Mouse (Mus musculus): Measurements from ENCODE around the gene Neurl1b. TPM values are rescaled to one million over a fixed set of nuclear protein-coding genes. Genes with fewer than 3 reads are reported as not detected.

Gene Neurl1b
- polyA plus RNA-seq, 1 experiment from 2014 or later: 2.5 TPM

DNA sequence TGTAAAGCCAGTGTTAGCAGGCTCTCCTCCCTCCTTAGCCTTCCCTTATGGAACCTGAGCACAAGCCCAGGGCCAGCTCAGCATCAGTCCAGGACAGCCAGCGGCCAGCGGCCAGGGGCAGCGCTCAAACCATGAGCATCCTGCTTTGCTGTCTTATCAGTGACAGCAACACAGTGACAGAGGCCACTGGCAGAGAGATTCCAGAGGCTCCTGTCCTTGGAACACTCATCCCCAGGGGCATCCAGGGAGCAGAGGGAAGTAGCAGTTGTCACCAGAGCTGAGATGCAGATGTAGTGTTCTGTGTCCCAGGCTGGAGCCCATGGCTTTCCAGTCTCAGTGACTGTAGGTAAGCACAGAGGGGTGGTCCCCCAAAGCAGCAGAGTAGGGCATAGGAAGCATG, 32.5 kb upstream of the Neurl1b start:
- WGBS: 63% methylated on average over 3 of the region's 3 CpGs
- Histone ChIP-seq H3K27ac (peak overlapping the region; percentile 89; the same call in 1 of the 2 replicates), H3K9ac (no peak overlapping the region), H3K4me2 (no peak overlapping the region), H3K36me3 (no peaks in the 10 kb centered on the region), H3K27me3 (replicated peaks) (no peaks in the 10 kb centered on the region), H3K9me3 (no peaks in the 10 kb centered on the region), H3K4me1 (peaks cover 51% of the 10 kb centered on the region), H3K4me3 (replicated peaks) (no peak overlapping the region)
- no peak for ATAC-seq (ENCODE audit: insufficient read depth, low FRiP score, low read depth)

DNA sequence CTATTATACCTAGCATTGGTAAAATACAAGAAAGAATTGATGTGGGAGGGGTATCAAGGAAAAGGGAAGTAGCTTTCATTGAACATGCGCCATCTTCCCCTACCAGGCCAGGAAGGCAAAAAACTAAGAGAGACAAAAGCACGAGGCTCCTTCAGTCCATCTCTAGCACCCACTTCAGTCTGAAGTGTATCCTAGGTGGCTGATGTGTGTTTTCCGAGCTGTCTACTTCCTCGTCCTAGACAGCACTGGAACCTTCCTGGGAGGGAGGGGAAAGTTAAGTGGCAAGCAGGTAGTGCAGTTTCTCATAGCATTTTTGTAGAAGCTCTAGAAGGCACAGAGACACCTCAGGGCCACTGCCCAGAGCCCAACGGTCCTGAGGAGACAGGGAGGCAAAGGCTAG, 31.9 kb upstream of the Neurl1b start:
- Histone ChIP-seq H3K4me3 (replicated peaks) (no peak overlapping the region), H3K36me3 (no peaks in the 10 kb centered on the region), H3K27me3 (replicated peaks) (no peaks in the 10 kb centered on the region), H3K4me1 (peaks cover 54% of the 10 kb centered on the region), H3K27ac (0 out of 2 replicates have a peak overlapping the region, but pooled peaks have one; percentile 16), H3K9me3 (no peaks in the 10 kb centered on the region), H3K4me2 (no peak overlapping the region), H3K9ac (no peak overlapping the region)
- WGBS: 64% methylated on average over 5 of the region's 5 CpGs
- no peak for ATAC-seq (ENCODE audit: insufficient read depth, low FRiP score, low read depth)

DNA sequence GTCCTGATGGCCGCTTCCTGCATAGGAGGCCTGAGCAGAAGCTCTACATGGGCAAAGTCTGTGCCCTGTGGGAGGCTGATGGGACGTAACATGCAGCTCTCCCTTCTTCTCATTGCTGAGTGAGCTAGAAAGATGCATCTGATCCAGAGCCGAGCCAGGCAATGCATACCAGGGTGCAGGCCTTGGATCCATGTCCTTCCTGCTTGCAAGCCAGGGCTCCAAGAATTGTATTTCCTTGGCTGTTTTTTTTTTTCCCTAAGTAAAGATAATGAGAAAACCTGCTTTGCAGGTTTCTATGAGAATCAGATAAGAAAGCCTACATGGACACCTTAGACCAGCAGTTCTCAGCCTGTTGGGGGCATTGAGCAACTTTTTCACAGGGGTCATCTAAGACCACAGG, 30.5 kb upstream of the Neurl1b start:
- no peak for ATAC-seq (ENCODE audit: insufficient read depth, low FRiP score, low read depth)
- Histone ChIP-seq H3K4me1 (peaks cover 46% of the 10 kb centered on the region), H3K4me3 (replicated peaks) (no peak overlapping the region), H3K27ac (peak overlapping the region; percentile 61; the same call in 1 of the 2 replicates), H3K9me3 (no peaks in the 10 kb centered on the region), H3K4me2 (no peak overlapping the region), H3K9ac (no peak overlapping the region), H3K36me3 (no peaks in the 10 kb centered on the region), H3K27me3 (replicated peaks) (no peaks in the 10 kb centered on the region)
- WGBS: 72% methylated on average over 3 of the region's 3 CpGs

DNA sequence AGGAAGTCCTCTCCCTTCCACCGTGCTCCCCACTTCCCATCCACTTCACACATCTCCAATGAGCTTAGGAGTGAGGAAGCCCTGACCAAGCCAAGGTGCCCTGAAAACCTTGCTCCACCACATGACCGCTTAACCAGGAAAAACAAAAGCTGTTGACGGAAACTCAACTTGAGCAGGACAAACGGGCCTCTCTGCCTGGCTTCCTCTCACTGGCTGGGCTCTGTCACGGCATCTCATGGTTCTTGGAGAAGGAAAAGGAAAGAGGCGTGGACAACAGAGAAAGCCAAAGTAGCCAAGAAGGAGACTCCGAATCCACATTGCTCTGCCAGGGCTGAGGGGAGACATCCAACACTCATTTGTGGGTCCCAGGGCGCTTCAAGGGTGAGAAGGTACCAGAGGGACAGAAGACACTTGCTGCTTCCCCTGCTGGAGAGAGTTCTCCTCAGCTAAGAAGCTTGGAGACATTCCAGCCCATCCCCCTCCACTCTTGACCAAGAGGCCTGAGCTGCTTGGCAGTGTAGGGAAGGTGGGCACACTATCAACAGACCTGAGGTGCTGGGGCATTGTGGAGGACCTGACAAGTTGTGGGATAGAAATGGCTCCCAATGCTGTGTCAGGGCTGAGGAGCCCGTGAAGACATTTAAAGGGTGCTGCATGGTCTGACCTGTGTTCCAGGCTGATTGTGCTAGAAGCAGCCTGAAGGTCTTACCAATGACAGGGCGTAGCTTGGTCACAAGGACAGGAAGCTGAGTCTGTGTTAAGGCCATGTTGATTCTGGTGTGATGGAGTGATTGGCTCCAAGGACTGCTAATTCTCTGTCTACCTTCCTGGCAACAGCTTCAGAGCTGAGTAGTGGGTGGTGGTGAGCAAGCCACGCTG, 29.1 kb upstream of the Neurl1b start:
- Histone ChIP-seq H3K9ac (no peak overlapping the region), H3K36me3 (no peaks in the 10 kb centered on the region), H3K27me3 (replicated peaks) (no peaks in the 10 kb centered on the region), H3K27ac (0 out of 2 replicates have a peak overlapping the region, but pooled peaks have one; percentile 21), H3K4me3 (replicated peaks) (no peak overlapping the region), H3K4me2 (no peak overlapping the region), H3K9me3 (no peaks in the 10 kb centered on the region), H3K4me1 (peaks cover 41% of the 10 kb centered on the region)
- 86% methylated on average over 11 of the region's 11 CpGs for WGBS
- ATAC-seq (ENCODE audit: insufficient read depth, low FRiP score, low read depth): no peak

DNA sequence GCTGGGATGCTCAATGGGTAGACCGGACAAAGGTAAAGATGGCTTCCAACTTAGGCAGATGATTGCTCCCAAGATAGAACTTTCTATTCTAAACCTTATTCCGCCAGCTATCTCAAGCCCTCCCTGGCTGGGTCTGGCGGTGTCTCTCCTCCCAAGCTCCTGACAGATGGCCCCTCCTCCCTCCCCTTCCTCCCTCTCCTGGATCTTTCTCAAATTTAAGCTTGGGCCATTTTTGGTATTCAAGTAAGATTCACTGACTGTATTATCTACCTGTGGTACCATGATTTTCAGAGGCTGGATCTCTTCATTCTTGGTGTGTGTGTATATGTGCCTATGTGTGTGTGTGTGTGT, 28.5 kb upstream of the Neurl1b start:
- Histone ChIP-seq H3K9me3 (no peaks in the 10 kb centered on the region), H3K4me3 (replicated peaks) (no peak overlapping the region), H3K27me3 (replicated peaks) (no peaks in the 10 kb centered on the region), H3K4me2 (no peak overlapping the region), H3K27ac (no peak overlapping the region), H3K4me1 (peaks cover 35% of the 10 kb centered on the region), H3K9ac (no peak overlapping the region), H3K36me3 (no peaks in the 10 kb centered on the region)
- WGBS: 87% methylated on average over 3 of the region's 3 CpGs
- ATAC-seq (ENCODE audit: insufficient read depth, low FRiP score, low read depth): no peak

DNA sequence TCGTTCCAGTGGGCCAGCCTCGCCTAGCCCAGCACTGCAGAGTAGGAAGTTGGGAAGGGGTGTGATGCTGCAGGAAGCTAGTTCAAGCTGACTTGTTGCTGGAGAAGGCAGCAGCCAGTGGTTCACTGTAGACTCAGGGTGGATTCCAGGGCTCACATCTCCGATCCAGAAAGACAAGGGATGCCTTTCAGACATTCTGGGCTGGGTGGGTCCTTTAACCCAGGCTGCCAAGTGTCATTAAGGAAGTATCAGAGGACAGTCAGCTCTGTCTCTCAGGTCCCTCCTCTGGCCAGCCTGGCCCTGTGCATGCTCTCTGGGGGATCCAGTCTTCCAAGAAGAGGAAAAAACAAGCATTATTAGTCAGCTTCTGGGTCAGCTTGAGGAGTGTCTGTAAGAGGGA, 26.5 kb upstream of the Neurl1b start:
- no peak overlapping the region for H3K9ac ChIP-seq

DNA sequence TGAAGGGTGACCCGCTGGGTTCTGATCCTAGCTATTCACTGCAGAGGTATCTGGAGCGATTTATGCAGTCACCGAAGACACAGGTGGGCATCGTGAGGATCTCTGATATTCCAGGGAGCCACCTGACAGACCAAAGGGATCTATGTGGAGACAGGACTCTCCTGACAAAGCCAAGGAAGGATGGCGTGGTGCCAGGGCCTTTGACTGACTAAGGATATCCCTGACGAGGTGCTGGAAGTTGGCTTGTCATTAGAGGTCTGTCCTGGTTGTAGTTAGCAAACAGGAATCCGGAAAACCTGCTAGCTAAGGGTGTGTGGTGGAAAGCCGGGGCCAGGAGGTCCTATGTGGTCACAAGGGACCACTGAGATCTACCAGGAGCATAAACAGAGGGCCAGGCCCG, 25.4 kb upstream of the Neurl1b start:
- Histone ChIP-seq H3K4me2 (no peak overlapping the region), H3K9me3 (no peaks in the 10 kb centered on the region), H3K27me3 (replicated peaks) (no peaks in the 10 kb centered on the region), H3K36me3 (no peaks in the 10 kb centered on the region), H3K4me1 (0 out of 2 replicates have a peak, but pooled peaks cover 13% of the 10 kb centered on the region), H3K9ac (no peak overlapping the region), H3K27ac (no peak overlapping the region), H3K4me3 (replicated peaks) (no peak overlapping the region)
- 81% methylated on average over 9 of the region's 9 CpGs for WGBS
- ATAC-seq (ENCODE audit: insufficient read depth, low FRiP score, low read depth): no peak

More for the DNA sequence above, 26.5 kb upstream of the Neurl1b start:
- Histone ChIP-seq H3K4me1 (peaks cover 20% of the 10 kb centered on the region; the same call in 1 of the 2 replicates), H3K36me3 (no peaks in the 10 kb centered on the region), H3K4me3 (replicated peaks) (no peak overlapping the region), H3K9me3 (no peaks in the 10 kb centered on the region), H3K27ac (no peak overlapping the region), H3K27me3 (replicated peaks) (no peaks in the 10 kb centered on the region), H3K4me2 (no peak overlapping the region)
- ATAC-seq (ENCODE audit: insufficient read depth, low FRiP score, low read depth): no peak
- 59% methylated on average over 3 of the region's 3 CpGs for WGBS

DNA sequence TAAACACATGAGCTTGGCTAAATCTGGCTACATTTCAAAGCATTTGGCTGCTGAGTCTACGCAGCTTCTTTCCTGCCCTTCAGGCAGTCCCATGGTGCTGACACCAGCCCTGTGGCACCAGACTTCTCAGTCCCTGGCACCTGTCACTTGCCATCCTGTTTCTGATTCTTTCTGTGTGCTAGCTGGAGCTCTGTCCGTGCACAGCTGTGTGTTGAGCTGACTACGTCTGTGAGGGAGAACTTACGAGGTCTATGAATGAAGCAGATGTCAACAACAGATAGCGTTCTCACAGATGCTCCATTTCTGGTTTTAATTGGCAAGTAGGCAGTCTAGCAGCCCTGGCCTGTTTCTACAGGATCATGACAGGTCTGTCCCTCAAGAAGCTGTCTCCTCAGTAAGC, 24.0 kb upstream of the Neurl1b start:
- no peak for ATAC-seq (ENCODE audit: insufficient read depth, low FRiP score, low read depth)
- Histone ChIP-seq H3K9ac (no peak overlapping the region), H3K4me1 (0 out of 2 replicates have a peak, but pooled peaks cover 8% of the 10 kb centered on the region), H3K4me2 (no peak overlapping the region), H3K27me3 (replicated peaks) (no peaks in the 10 kb centered on the region), H3K9me3 (no peaks in the 10 kb centered on the region), H3K27ac (no peak overlapping the region), H3K4me3 (replicated peaks) (no peak overlapping the region), H3K36me3 (no peaks in the 10 kb centered on the region)
- 51% methylated on average over 5 of the region's 5 CpGs for WGBS

DNA sequence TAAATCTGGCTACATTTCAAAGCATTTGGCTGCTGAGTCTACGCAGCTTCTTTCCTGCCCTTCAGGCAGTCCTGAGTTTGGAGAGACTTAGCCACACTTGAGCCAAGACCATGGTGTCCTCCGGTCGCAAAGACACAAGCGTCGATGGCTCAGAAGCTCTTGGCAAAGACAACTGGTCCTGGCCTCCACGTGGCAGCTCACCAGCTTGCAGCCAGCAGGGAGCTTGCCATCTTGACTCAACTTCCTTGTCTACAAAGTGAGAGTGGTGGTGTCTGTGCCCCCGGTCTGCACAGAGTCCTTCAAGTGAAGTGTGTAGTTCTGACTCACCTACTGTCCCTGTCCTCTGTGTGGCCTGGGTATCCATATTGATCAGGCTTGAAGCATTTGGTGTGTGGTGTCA, 22.3 kb upstream of the Neurl1b start:
- no peak overlapping the region for H3K9ac ChIP-seq
- WGBS: 80% methylated on average over 7 of the region's 7 CpGs
- no peaks in the 10 kb centered on the region for H3K36me3 ChIP-seq

DNA sequence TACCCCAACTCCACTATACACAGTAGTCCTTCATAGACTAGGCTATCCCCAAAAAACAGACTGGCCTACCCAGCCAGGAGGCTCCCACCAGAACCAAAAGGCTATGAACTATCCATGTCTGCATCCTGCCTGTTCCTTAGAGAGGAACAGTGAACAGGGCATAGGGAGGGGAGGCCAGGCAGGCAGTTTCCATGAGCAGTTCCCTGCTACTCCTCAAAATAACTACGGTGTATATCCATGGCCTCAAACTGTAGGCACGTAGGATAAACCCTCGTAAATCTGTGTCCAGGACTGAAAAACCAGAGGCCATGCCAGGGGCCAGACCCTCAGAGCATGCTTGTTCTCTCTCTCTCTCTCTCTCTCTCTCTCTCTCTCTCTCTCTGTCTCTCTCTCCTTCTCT, 17.9 kb upstream of the Neurl1b start:
- H3K27ac ChIP-seq: peak overlapping the region; percentile 42
- H3K36me3 ChIP-seq: no peaks in the 10 kb centered on the region
- peak; percentile 38; the same call in 1 of the 2 replicates for ATAC-seq (ENCODE audit: insufficient read depth, low FRiP score, low read depth)
- H3K4me1 ChIP-seq: no peaks in the 10 kb centered on the region
- no peak overlapping the region for H3K9ac ChIP-seq
- H3K4me2 ChIP-seq: no peak overlapping the region
- no peak overlapping the region for H3K4me3 ChIP-seq (replicated peaks)
- H3K9me3 ChIP-seq: no peaks in the 10 kb centered on the region
- 34% methylated on average over 3 of the region's 3 CpGs for WGBS
- H3K27me3 ChIP-seq (replicated peaks): no peaks in the 10 kb centered on the region

More for the DNA sequence above, 22.3 kb upstream of the Neurl1b start:
- Histone ChIP-seq H3K27me3 (replicated peaks) (no peaks in the 10 kb centered on the region), H3K4me1 (0 out of 2 replicates have a peak, but pooled peaks cover 2% of the 10 kb centered on the region), H3K4me3 (replicated peaks) (no peak overlapping the region), H3K4me2 (no peak overlapping the region), H3K9me3 (no peaks in the 10 kb centered on the region), H3K27ac (no peak overlapping the region)
- no peak; the same call in 1 of the 2 replicates for ATAC-seq (ENCODE audit: insufficient read depth, low FRiP score, low read depth)

DNA sequence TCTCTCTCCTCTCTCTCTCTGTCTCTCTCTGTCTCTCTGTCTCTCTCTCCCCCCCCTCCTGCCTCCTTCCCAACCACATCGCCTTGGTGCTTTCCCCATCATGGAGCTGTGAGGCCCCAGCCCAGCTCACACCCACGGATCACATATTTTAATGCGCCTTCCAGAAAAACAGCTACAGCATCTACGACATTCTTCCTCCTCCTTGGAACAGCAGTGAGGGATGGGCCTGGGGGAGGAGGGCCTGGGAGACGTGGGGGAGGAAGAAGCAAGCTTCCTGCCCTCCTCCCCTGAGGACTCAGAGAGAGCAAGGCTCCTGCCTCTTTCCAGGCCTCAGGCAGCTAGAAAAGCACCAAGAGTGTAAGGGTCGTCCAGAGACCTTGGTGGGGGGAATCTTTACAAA, 17.3 kb upstream of the Neurl1b start:
- no peaks in the 10 kb centered on the region for H3K27me3 ChIP-seq (replicated peaks)
- ATAC-seq (ENCODE audit: insufficient read depth, low FRiP score, low read depth): peak; percentile 38; the same call in 1 of the 2 replicates
- H3K4me3 ChIP-seq (replicated peaks): no peak overlapping the region
- no peaks in the 10 kb centered on the region for H3K36me3 ChIP-seq
- H3K27ac ChIP-seq: peak overlapping the region; percentile 42
- WGBS: 26% methylated on average over 6 of the region's 6 CpGs
- no peaks in the 10 kb centered on the region for H3K4me1 ChIP-seq
- no peak overlapping the region for H3K9ac ChIP-seq
- H3K9me3 ChIP-seq: no peaks in the 10 kb centered on the region
- H3K4me2 ChIP-seq: no peak overlapping the region

DNA sequence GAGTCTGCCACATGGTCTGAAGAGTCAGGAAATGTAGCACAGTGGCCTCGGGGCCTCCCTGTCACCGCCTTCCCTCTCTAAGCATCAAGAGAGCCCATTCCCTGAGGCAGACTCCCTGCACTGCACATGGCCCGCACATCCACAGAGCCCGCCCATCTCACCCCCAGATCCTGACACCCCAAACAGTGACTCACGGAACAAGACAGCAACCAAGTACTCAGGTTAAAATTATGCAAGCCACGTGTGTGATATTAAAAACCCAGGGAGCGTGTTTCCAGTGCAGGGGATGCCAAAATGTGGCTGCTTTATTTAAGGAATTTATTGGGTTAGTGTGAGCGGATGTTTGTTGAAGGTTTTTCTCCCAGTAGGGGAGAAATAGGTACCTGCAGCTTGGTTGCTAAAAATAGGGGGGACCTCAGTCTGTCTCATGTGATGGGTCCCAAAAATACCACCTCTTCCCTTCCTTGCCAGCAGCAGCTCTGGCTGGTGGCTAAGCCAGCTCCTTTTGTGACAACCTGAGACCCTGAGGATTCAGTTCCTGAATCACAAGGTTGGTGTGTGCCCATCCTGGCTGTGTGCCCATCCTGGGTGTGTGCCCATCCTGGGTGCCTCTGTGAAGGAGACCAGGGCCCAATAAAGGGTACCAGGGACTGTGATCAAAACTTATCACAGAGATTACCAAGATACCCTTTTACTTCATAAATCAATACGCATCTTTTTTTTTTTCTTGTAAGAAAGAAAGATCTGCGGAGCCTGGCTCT, 9.1 kb upstream of the Neurl1b start:
- no peaks in the 10 kb centered on the region for H3K9me3 ChIP-seq
- WGBS: 70% methylated on average over 10 of the region's 10 CpGs
- H3K27me3 ChIP-seq (replicated peaks): no peaks in the 10 kb centered on the region
- no peak overlapping the region for H3K9ac ChIP-seq
- no peak for ATAC-seq (ENCODE audit: insufficient read depth, low FRiP score, low read depth)
- H3K27ac ChIP-seq: no peak overlapping the region
- 0 out of 2 replicates have a peak, but pooled peaks cover 3% of the 10 kb centered on the region for H3K4me1 ChIP-seq
- no peaks in the 10 kb centered on the region for H3K36me3 ChIP-seq
- H3K4me2 ChIP-seq: no peak overlapping the region
- no peak overlapping the region for H3K4me3 ChIP-seq (replicated peaks)

Measured in stomach, embryonic 15.5 days (tissue).